ENCODE assay signal across 22 mouse cellular contexts in the genomic region with DNA sequence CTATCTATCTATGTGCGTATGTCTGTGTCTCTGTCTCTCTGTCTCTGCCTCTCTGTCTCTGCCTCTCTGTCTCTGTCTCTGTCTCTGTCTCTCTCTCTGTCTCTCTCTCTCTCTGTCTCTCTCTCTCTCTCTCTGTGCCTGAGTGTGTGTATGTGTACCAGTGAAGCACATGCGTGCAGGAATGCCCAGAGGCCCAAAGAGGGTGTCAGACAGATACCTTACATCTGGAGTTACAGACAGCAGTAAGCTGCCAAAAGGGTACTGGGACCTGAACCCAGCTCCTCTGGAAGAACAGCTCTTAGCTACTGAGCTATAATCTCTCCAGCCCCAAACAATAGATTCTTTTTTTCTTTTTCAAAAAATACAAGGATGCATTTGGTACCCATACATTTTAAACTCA.
DNase-seq lines count a peak whose midpoint lies in the region; ATAC-seq and TF ChIP-seq lines count a peak whose summit lies in the region.
"Had no signal": no experiment of that assay in that cellular context is flagged by ENCODE, and none has a peak within 500 bp of the region (broad histone marks: within the 10 kb centered on the region; RNA-seq: fewer than 3 reads in every experiment).

No protein-coding gene starts in this region.

- 67% methylated on average over 2 of the region's 2 CpGs for WGBS in cerebellum, adult 2 months
- 91% methylated on average over 2 of the region's 2 CpGs for whole genome bisulfite sequencing in forebrain, embryonic 15.5 days
- WGBS in forebrain, postnatal 0 days = 85% methylated on average over 2 of the region's 2 CpGs
- WGBS in hindbrain, embryonic 14.5 days = 81% methylated on average over 2 of the region's 2 CpGs
- 92% methylated on average over 2 of the region's 2 CpGs for WGBS in hindbrain, embryonic 10.5 days
- 68% methylated on average over 2 of the region's 2 CpGs for WGBS in lung, embryonic 16.5 days

- no peak for ATAC-seq in forebrain, embryonic 15.5 days (replicated peaks)
- ATAC-seq in forebrain, postnatal 0 days = no peak
- ATAC-seq in hindbrain, embryonic 14.5 days (ENCODE audit: low FRiP score) = no peak
- 0 out of 2 replicates have a peak, but pooled peaks have one; percentile 49 for ATAC-seq in lung, embryonic 16.5 days (ENCODE audit: low read depth)
- ATAC-seq: activated CD4-positive, CD25-positive, alpha-beta regulatory T cell, adult 4 months; intestine, postnatal 0 days had no signal

- no peak for DNase-seq in cerebellum, adult 2 months
- no peak for DNase-seq in cerebellum, postnatal 10 days
- DNase-seq in forebrain, postnatal 0 days = no peak
- no peak for DNase-seq in hindbrain, embryonic 14.5 days (ENCODE audit: low spot score)
- no peak for DNase-seq in hindbrain, embryonic 10.5 days (ENCODE audit: low spot score)
- DNase-seq in lung, postnatal 14 days = no peak
- DNase-seq: adrenal gland, adult 8-10 months; adrenal gland, postnatal 25 days; gastrocnemius, postnatal 10 days; gastrocnemius, postnatal 36 days; heart, adult 2 months; heart, postnatal 14 days; heart, postnatal 4 days had no signal

- H3K4me3 ChIP-seq in cerebellum, adult 2 months (replicated peaks; ENCODE audit: insufficient read depth, low read depth, low read length) = no peak overlapping the region
- no peak overlapping the region for H3K4me3 ChIP-seq in forebrain, embryonic 15.5 days
- no peak overlapping the region for H3K4me3 ChIP-seq in forebrain, postnatal 0 days (ENCODE audit: low read depth, low read length)
- H3K4me3 ChIP-seq in hindbrain, embryonic 14.5 days (replicated peaks; ENCODE audit: low read length) = no peak overlapping the region
- H3K4me3 ChIP-seq in hindbrain, embryonic 10.5 days = no peak overlapping the region
- H3K4me3 ChIP-seq in lung, embryonic 16.5 days (ENCODE audit: low read length) = no peak overlapping the region
- H3K4me3 ChIP-seq: embryonic facial prominence, embryonic 12.5 days; embryonic facial prominence, embryonic 15.5 days; heart, adult 2 months; heart, embryonic 10.5 days; heart, embryonic 13.5 days; hindbrain, embryonic 15.5 days had no signal

- no peaks in the 10 kb centered on the region for H3K36me3 ChIP-seq in forebrain, embryonic 15.5 days
- no peaks in the 10 kb centered on the region; the same call in 1 of the 2 replicates for H3K36me3 ChIP-seq in forebrain, postnatal 0 days (ENCODE audit: insufficient read depth)
- H3K36me3 ChIP-seq in hindbrain, embryonic 14.5 days (replicated peaks; ENCODE audit: control insufficient read depth, insufficient read depth) = peaks cover 8% of the 10 kb centered on the region; the same call in 1 of the 2 replicates
- H3K36me3 ChIP-seq in hindbrain, embryonic 10.5 days = peaks cover 24% of the 10 kb centered on the region
- peaks cover 2% of the 10 kb centered on the region for H3K36me3 ChIP-seq in lung, embryonic 16.5 days (ENCODE audit: control insufficient read depth, insufficient read depth, low read length)
- H3K36me3 ChIP-seq: hindbrain, embryonic 15.5 days had no signal

- no peaks in the 10 kb centered on the region for H3K9me3 ChIP-seq in forebrain, embryonic 15.5 days
- H3K9me3 ChIP-seq in forebrain, postnatal 0 days (ENCODE audit: low read length) = no peaks in the 10 kb centered on the region
- H3K9me3 ChIP-seq in hindbrain, embryonic 14.5 days (ENCODE audit: control insufficient read depth, low read length) = no peaks in the 10 kb centered on the region
- H3K9me3 ChIP-seq in hindbrain, embryonic 10.5 days = no peaks in the 10 kb centered on the region
- no peaks in the 10 kb centered on the region for H3K9me3 ChIP-seq in lung, embryonic 16.5 days (ENCODE audit: control insufficient read depth, low read length)
- H3K9me3 ChIP-seq: embryonic facial prominence, embryonic 12.5 days; embryonic facial prominence, embryonic 15.5 days; heart, embryonic 10.5 days; heart, embryonic 13.5 days; hindbrain, embryonic 15.5 days had no signal

- H3K4me1 ChIP-seq in cerebellum, adult 2 months (ENCODE audit: control insufficient read depth, insufficient read depth, low read length) = peaks cover 35% of the 10 kb centered on the region
- peaks cover 61% of the 10 kb centered on the region for H3K4me1 ChIP-seq in forebrain, embryonic 15.5 days
- peaks cover 10% of the 10 kb centered on the region; the same call in 1 of the 2 replicates for H3K4me1 ChIP-seq in forebrain, postnatal 0 days (ENCODE audit: insufficient read depth)
- peaks cover 36% of the 10 kb centered on the region for H3K4me1 ChIP-seq in hindbrain, embryonic 14.5 days (replicated peaks; ENCODE audit: control insufficient read depth, insufficient read depth, low read length)
- peaks cover 50% of the 10 kb centered on the region for H3K4me1 ChIP-seq in hindbrain, embryonic 10.5 days (replicated peaks)
- peaks cover 3% of the 10 kb centered on the region; the same call in 1 of the 2 replicates for H3K4me1 ChIP-seq in lung, embryonic 16.5 days (replicated peaks; ENCODE audit: control insufficient read depth, insufficient read depth, low read length)

- no peak for TF ChIP-seq CTCF in cerebellum, adult 2 months (IDR thresholded peaks at IDR 0.05; ENCODE audit: borderline replicate concordance, insufficient read depth, low read depth, low read length)
- no peak for TF ChIP-seq CTCF in forebrain, postnatal 0 days (IDR thresholded peaks at IDR 0.05; ENCODE audit: low read depth)

- H3K27ac ChIP-seq in cerebellum, adult 2 months (ENCODE audit: insufficient read depth, low read length) = peak overlapping the region; percentile 30; the same call in 1 of the 2 replicates
- peak overlapping the region; percentile 52 for H3K27ac ChIP-seq in forebrain, embryonic 15.5 days (replicated peaks)
- no peak overlapping the region for H3K27ac ChIP-seq in forebrain, postnatal 0 days (ENCODE audit: low read depth, low read length)
- H3K27ac ChIP-seq in hindbrain, embryonic 14.5 days = peak overlapping the region; percentile 55; the same call in 1 of the 2 replicates
- no peak overlapping the region for H3K27ac ChIP-seq in hindbrain, embryonic 10.5 days
- H3K27ac ChIP-seq in lung, embryonic 16.5 days (ENCODE audit: low read length) = no peak overlapping the region
- H3K27ac ChIP-seq: embryonic facial prominence, embryonic 12.5 days; embryonic facial prominence, embryonic 15.5 days; heart, adult 2 months; heart, embryonic 10.5 days; heart, embryonic 13.5 days had no signal

- H3K4me2 ChIP-seq in forebrain, embryonic 15.5 days (replicated peaks) = no peak overlapping the region
- no peak overlapping the region for H3K4me2 ChIP-seq in forebrain, postnatal 0 days (ENCODE audit: low read depth)
- no peak overlapping the region for H3K4me2 ChIP-seq in hindbrain, embryonic 14.5 days (replicated peaks)
- no peak overlapping the region for H3K4me2 ChIP-seq in lung, embryonic 16.5 days (ENCODE audit: low read depth, low read length)
- H3K4me2 ChIP-seq: embryonic facial prominence, embryonic 12.5 days; embryonic facial prominence, embryonic 15.5 days; heart, embryonic 13.5 days; hindbrain, embryonic 15.5 days had no signal

- no peak overlapping the region for H3K9ac ChIP-seq in forebrain, embryonic 15.5 days (replicated peaks)
- H3K9ac ChIP-seq in forebrain, postnatal 0 days = no peak overlapping the region
- no peak overlapping the region for H3K9ac ChIP-seq in hindbrain, embryonic 14.5 days
- H3K9ac ChIP-seq in lung, embryonic 16.5 days (ENCODE audit: low read length) = no peak overlapping the region
- H3K9ac ChIP-seq: embryonic facial prominence, embryonic 12.5 days; embryonic facial prominence, embryonic 15.5 days; heart, embryonic 13.5 days; hindbrain, embryonic 15.5 days had no signal

- no peaks in the 10 kb centered on the region for H3K27me3 ChIP-seq in cerebellum, adult 2 months (ENCODE audit: control insufficient read depth, insufficient read depth, low read length)
- no peaks in the 10 kb centered on the region for H3K27me3 ChIP-seq in forebrain, embryonic 15.5 days
- no peaks in the 10 kb centered on the region for H3K27me3 ChIP-seq in forebrain, postnatal 0 days (ENCODE audit: insufficient read depth, low read length)
- H3K27me3 ChIP-seq in hindbrain, embryonic 14.5 days (ENCODE audit: control insufficient read depth, insufficient read depth, low read length) = no peaks in the 10 kb centered on the region
- H3K27me3 ChIP-seq in hindbrain, embryonic 10.5 days (ENCODE audit: insufficient read depth, poor library complexity, severe bottlenecking) = no peaks in the 10 kb centered on the region
- no peaks in the 10 kb centered on the region for H3K27me3 ChIP-seq in lung, embryonic 16.5 days (ENCODE audit: control insufficient read depth, insufficient read depth, low read depth, low read length)
- H3K27me3 ChIP-seq: embryonic facial prominence, embryonic 12.5 days; embryonic facial prominence, embryonic 15.5 days; heart, embryonic 13.5 days; hindbrain, embryonic 15.5 days had no signal

- no peak for TF ChIP-seq POLR2A in cerebellum, adult 2 months (IDR thresholded peaks at IDR 0.05; ENCODE audit: borderline replicate concordance, insufficient read depth, low read length)

Comparison
In these comparisons a context has a peak if more than half of its experiments do, and no peak if none do; other contexts are left out.
1. H3K27ac ChIP-seq: peak in cerebellum, adult 2 months (single experiment), forebrain, embryonic 15.5 days (single experiment) and hindbrain, embryonic 14.5 days (single experiment); none in forebrain, postnatal 0 days (single experiment), hindbrain, embryonic 10.5 days (single experiment) and lung, embryonic 16.5 days (single experiment).